Mouse (Mus musculus) heart, adult 2 months (tissue): ENCODE measurements around the gene Sema3b. TPM values are rescaled to one million over a fixed set of nuclear protein-coding genes. Genes with fewer than 3 reads are reported as not detected.
A peak's percentile ranks its signal among the peaks of the same experiment; 100 is the strongest.
"Not testable (repeated sequence)": the region's sequence is repeated elsewhere in the genome, so short reads cannot be mapped to it uniquely, and the experiment has no call there.

Experiments used
- DNase-seq, 2 experiments: peaks; one replicate each; pipeline ENCODE4 v3.0.0; 2021
- H3K27ac ChIP-seq: fragments of 200-600 bp; 2 replicates; pipeline ENCODE4 v1.8.1; 2022
- H3K27me3 ChIP-seq: fragments of 200-500 bp; 2 replicates; pipeline ENCODE4 v1.6.1; 2012; ENCODE audit warnings: mild to moderate bottlenecking, low read length, inconsistent platforms, mixed read lengths; ENCODE audit not compliant: control insufficient read depth, insufficient read depth
- H3K36me3 ChIP-seq: fragments of 200-500 bp; 2 replicates; pipeline ENCODE4 v1.6.1; 2012; ENCODE audit warnings: low read length, inconsistent platforms; ENCODE audit not compliant: control insufficient read depth, insufficient read depth
- H3K4me1 ChIP-seq: fragments of 200-500 bp; 2 replicates; pipeline ENCODE4 v1.6.1; 2011; ENCODE audit warnings: low read length; ENCODE audit not compliant: control insufficient read depth, insufficient read depth
- H3K4me3 ChIP-seq: fragments of 200-600 bp; 2 replicates; pipeline ENCODE4 v1.8.1; 2022
- H3K79me2 ChIP-seq: fragments of 200-500 bp; replicated peaks from 2 replicates; pipeline ENCODE4 v1.6.1; 2012; ENCODE audit warnings: mild to moderate bottlenecking, inconsistent platforms, low read length, moderate library complexity, mixed read lengths; ENCODE audit not compliant: control insufficient read depth, insufficient read depth
- H3K9ac ChIP-seq: fragments of 200-500 bp; 2 replicates; pipeline ENCODE4 v1.6.1; 2012; ENCODE audit warnings: low read depth, mild to moderate bottlenecking, control low read depth, inconsistent platforms, low read length, mixed read lengths
- CTCF ChIP-seq: fragments of 200-600 bp; IDR thresholded peaks from 2 replicates; pipeline ENCODE4 v1.8.1; 2022; ENCODE audit warnings: antibody characterized with exemption, mild to moderate bottlenecking, moderate library complexity
- EP300 ChIP-seq: fragments of 200-500 bp; IDR thresholded peaks from 2 replicates; pipeline ENCODE4 v1.6.1; 2011; ENCODE audit warnings: low read depth, low read length, control low read depth; ENCODE audit not compliant: insufficient read depth
- POLR2A ChIP-seq: fragments of 200-500 bp; IDR thresholded peaks from 2 replicates; pipeline ENCODE4 v1.6.1; 2011; ENCODE audit warnings: mild to moderate bottlenecking, low read depth, low read length, control low read depth; ENCODE audit not compliant: insufficient read depth
- WGBS: fragments of 180-500 bp; shearing (Covaris S2); methylation state at CpG from one replicate; pipeline ENCODE4 v1.1.7; 2018; 5-methylcytosine and 5-hydroxymethylcytosine counted together
- intact Hi-C: fragments of 180-260 bp; cut with DNase I; formaldehyde crosslinking; loops from one replicate; pipeline ENCODE4 v1.15.1; 2025
- polyA plus RNA-seq: library from polyadenylated mRNA; depleted of rRNA; stranded (reverse); fragments of >200 nt; gene quantifications from 2 replicates; pipeline ENCODE4 v1.2.3, GENCODE M21; 2012
- total RNA-seq, 2 experiments: library from RNA; stranded (reverse); gene quantifications; 2 replicates each; pipeline ENCODE4 v1.2.3; 2021

The Sema3b gene
- total and polyA plus RNA-seq, 3 experiments = 19.9 to 33.7 (median 24.2) TPM

GRCm38 (mm10) chr9:107569270-107569669 is 39.8 kb downstream of the Sema3b start:
- H3K4me1 ChIP-seq = peaks cover 16% of the 10 kb centered on the region

GRCm38 (mm10) chr9:107568331-107569261 is 40.4 kb downstream of the Sema3b start:
- H3K27me3 ChIP-seq = no peaks in the 10 kb centered on the region
- peak overlapping the region; percentile 95 for H3K27ac ChIP-seq
- no peaks in the 10 kb centered on the region for H3K36me3 ChIP-seq
- peak overlapping the region; percentile 79 for H3K4me3 ChIP-seq
- peaks cover 21% of the 10 kb centered on the region for H3K4me1 ChIP-seq
- intact Hi-C loops = loop anchor here (2.0 to 5.0 kb wide), 2 partner anchors 14 to 64 kb away; no protein-coding TSS in a partner anchor
- under 1% methylated on average over 41 of the region's 41 CpGs for WGBS
- DNase-seq = peak; percentile 88 to 91
- peak overlapping the region; percentile 79 for H3K9ac ChIP-seq
- TF ChIP-seq POLR2A (peak; percentile 72; the same call in 1 of the 2 replicates), EP300 (0 out of 2 replicates have a peak, but pooled peaks have one; percentile 31), CTCF (no peak)
- no peaks in the 10 kb centered on the region for H3K79me2 ChIP-seq

More at GRCm38 (mm10) chr9:107569270-107569669, 39.8 kb downstream of the Sema3b start:
- no peaks in the 10 kb centered on the region for H3K27me3 ChIP-seq
- peak overlapping the region; percentile 95 for H3K27ac ChIP-seq
- no peaks in the 10 kb centered on the region for H3K79me2 ChIP-seq
- H3K9ac ChIP-seq = peak overlapping the region; percentile 79
- intact Hi-C loops = loop anchor here (2.0 to 5.0 kb wide), 2 partner anchors 14 to 63 kb away; no protein-coding TSS in a partner anchor
- WGBS = 1% methylated on average over 23 of the region's 23 CpGs
- no peak for DNase-seq
- peak overlapping the region; percentile 79 for H3K4me3 ChIP-seq
- TF ChIP-seq POLR2A (0 out of 2 replicates have a peak, but pooled peaks have one; percentile 36), EP300 (no peak)
- no peaks in the 10 kb centered on the region for H3K36me3 ChIP-seq

GRCm38 (mm10) chr9:107567702-107568319 is 41.2 kb downstream of the Sema3b start, which contains the start of gene Hyal2:
Gene Hyal2, plus strand, starts transcription at chr9:107567945.
- Histone ChIP-seq H3K27ac (peak within 1 kb of the TSS; percentile 95), H3K27me3 (no peaks in the 10 kb centered on the region), H3K79me2 (no peaks in the 10 kb centered on the region), H3K4me3 (peak within 1 kb of the TSS; percentile 79), H3K4me1 (peaks cover 21% of the 10 kb centered on the region), H3K36me3 (no peaks in the 10 kb centered on the region), H3K9ac (peak within 1 kb of the TSS; percentile 55)
- TF ChIP-seq CTCF (no peak), EP300 (0 out of 2 replicates have a peak, but pooled peaks have one; percentile 12), POLR2A (no peak; the same call in 1 of the 2 replicates)
- intact Hi-C loops = loop anchor here (2.0 to 5.0 kb wide), 3 partner anchors 13 to 77 kb away; no protein-coding TSS in a partner anchor
- peak; percentile 70 for DNase-seq
- WGBS = 32% methylated on average over 18 of the region's 18 CpGs

- Histone ChIP-seq H3K36me3 (peaks cover 6% of the 10 kb centered on the region), H3K9ac (no peak overlapping the region), H3K4me3 (peak overlapping the region; percentile 79), H3K79me2 (no peaks in the 10 kb centered on the region), H3K27me3 (no peaks in the 10 kb centered on the region), H3K27ac (peak overlapping the region; percentile 95), H3K4me1 (peaks cover 17% of the 10 kb centered on the region)
- intact Hi-C loops = loop anchor here (2.0 to 5.0 kb wide), 2 partner anchors 65 to 78 kb away; no protein-coding TSS in a partner anchor
- TF ChIP-seq CTCF (peak; percentile 43), EP300 (peak; percentile 100), POLR2A (peak; percentile 67; the same call in 1 of the 2 replicates)
- DNase-seq = peak; percentile 67 to 85
- 19% methylated on average over 3 of the region's 3 CpGs for WGBS
These were observed 42.2 kb downstream of the Sema3b start for GRCm38 (mm10) chr9:107566855-107567254.

- peak; percentile 86 to 91 for DNase-seq
- H3K4me3 ChIP-seq = peak overlapping the region; percentile 44
- H3K9ac ChIP-seq = peak overlapping the region; percentile 27
- intact Hi-C loops = loop anchor here (2.0 to 5.0 kb wide), 2 partner anchors 66 to 79 kb away; no protein-coding TSS in a partner anchor
- 33% methylated on average over 15 of the region's 15 CpGs for whole genome bisulfite sequencing
- H3K4me1 ChIP-seq = peaks cover 14% of the 10 kb centered on the region
- peaks cover 7% of the 10 kb centered on the region for H3K36me3 ChIP-seq
- no peaks in the 10 kb centered on the region for H3K27me3 ChIP-seq
- no peaks in the 10 kb centered on the region for H3K79me2 ChIP-seq
- peak overlapping the region; percentile 95 for H3K27ac ChIP-seq
- peak; percentile 98 for TF ChIP-seq CTCF
- peak; percentile 53; the same call in 1 of the 2 replicates for TF ChIP-seq POLR2A
- TF ChIP-seq EP300 = peak; percentile 91
These were observed 42.9 kb downstream of the Sema3b start for GRCm38 (mm10) chr9:107566041-107566709.

GRCm38 (mm10) chr9:107565556-107565955 is 43.5 kb downstream of the Sema3b start:
- H3K27me3 ChIP-seq, DNase-seq, H3K36me3 ChIP-seq, H3K4me3 ChIP-seq, H3K79me2 ChIP-seq: not testable (repeated sequence)
- Histone ChIP-seq H3K9ac (0 out of 2 replicates have a peak overlapping the region, but pooled peaks have one; percentile 7), H3K4me1 (peaks cover 13% of the 10 kb centered on the region), H3K27ac (peak overlapping the region; percentile 95)
- intact Hi-C loops = loop anchor here (5.0 kb wide), 1 partner anchor 67 kb away; no protein-coding TSS in a partner anchor
- WGBS = 49% methylated on average over 5 of the region's 5 CpGs
